Mouse (Mus musculus): ENCODE measurements around the gene Cpox.
A peak's percentile ranks its signal among the peaks of the same experiment; 100 is the strongest.

Cpox gene

GRCm38 (mm10) chr16:58668586-58668985 is 1.5 kb upstream of the Cpox start:
- DNase-seq (ENCODE audit: extremely low read depth, low read depth): no peak

GRCm38 (mm10) chr16:58669264-58669663 is 828 bp upstream of the Cpox start:
- DNase-seq (ENCODE audit: extremely low read depth, low read depth): peak; percentile 64

GRCm38 (mm10) chr16:58670643-58671042 is 551 bp downstream of the Cpox start:
- DNase-seq (ENCODE audit: extremely low read depth, low read depth): no peak

GRCm38 (mm10) chr16:58671212-58671985 is 1.3 kb downstream of the Cpox start:
- no peak for DNase-seq (ENCODE audit: extremely low read depth, low read depth)

DNA sequence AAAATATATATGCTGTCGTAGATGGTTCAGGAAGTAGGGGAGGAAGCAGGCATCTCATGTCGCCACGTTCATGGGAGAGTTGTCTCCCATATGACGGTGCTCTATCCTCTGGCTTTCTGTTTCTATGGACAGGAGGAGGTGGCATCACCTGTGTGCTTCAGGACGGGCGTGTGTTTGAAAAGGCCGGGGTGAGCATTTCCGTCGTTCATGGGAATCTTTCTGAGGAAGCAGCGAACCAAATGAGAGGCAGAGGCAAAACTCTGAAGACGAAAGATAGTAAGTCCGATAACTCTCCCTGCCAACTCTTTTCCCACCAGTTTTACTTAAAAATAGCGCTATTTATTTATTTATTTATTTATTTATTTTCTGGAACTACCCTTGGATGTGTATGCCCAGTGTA is 2.3 kb downstream of the Cpox start:
- no peak for DNase-seq (ENCODE audit: extremely low read depth, low read depth)

DNA sequence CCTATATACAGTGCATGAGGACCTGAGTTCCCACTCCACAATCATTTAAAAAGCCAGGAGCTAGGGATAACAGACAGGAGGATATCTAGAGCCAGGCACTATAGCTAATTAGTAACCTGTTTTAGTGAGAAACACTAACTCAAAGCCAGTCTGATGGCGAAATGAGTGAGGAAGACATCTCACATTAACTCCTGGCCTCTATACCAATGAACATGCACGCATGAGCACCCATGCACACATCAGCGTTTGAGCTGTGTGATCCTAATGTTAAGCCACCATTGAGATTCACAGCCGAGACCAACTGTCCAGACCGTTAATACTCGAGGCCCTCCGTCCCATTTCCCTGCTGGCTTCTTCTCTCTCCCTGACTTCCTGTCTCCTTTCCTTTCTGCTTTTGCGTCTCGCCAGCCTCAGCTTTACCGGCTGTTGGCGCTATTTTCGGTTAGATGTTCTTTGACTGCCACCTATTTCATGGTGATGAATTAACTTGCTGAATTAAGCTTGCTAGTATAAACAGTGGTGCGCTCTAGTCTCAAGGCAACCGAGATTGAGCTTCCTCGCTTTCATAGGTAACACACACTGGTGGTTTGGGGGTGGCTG is 3.8 kb downstream of the Cpox start:
- no peak for DNase-seq (ENCODE audit: extremely low read depth, low read depth)

GRCm38 (mm10) chr16:58675256-58675655 is 5.2 kb downstream of the Cpox start:
- no peak for DNase-seq (ENCODE audit: extremely low read depth, low read depth)

- DNase-seq (ENCODE audit: extremely low read depth, low read depth): no peak
Observed at GRCm38 (mm10) chr16:58676156-58676555, 6.1 kb downstream of the Cpox start.

- DNase-seq (ENCODE audit: extremely low read depth, low read depth): no peak
Observed at GRCm38 (mm10) chr16:58676633-58677032, 6.5 kb downstream of the Cpox start.

DNA sequence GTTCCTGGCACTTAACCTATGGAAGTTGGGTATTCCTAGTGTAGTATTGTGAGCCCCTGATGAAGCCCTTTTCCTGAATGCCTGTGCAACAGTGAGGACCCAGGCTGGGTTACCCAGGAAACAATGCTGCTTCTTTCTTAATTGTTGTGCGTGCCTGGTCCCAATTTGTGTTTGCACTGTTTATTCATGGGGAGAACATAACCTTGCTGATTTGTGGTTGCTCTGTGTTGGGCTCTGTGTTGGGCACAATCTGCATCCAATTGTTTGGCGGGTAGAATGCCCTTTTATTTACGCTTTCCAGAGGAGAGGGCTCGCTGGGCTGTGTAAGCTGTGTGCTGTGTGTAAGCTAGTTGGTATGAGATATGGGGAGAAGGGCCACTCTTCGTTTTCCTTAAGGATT is 7.4 kb downstream of the Cpox start:
- no peak for DNase-seq (ENCODE audit: extremely low read depth, low read depth)

DNA sequence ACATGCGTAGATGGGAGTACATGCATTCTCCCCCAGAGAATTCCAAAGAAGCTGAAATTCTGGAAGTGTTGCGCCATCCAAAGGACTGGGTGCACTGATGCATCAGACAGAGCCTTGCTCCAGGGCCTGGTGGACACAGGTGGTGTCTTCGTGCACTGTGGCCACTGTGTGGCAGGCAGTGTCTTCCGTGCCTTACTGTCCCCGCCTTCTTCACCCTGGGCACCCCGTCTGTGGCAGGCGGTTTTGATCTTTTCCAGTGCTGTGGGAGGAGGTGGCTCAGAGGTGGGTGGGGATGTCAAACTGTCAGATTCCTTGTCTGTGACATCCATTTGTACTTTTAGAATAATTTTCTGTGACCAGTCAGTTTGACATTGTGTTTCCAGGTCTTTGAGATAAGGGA is 8.6 kb downstream of the Cpox start:
- no peak for DNase-seq (ENCODE audit: extremely low read depth, low read depth)

DNA sequence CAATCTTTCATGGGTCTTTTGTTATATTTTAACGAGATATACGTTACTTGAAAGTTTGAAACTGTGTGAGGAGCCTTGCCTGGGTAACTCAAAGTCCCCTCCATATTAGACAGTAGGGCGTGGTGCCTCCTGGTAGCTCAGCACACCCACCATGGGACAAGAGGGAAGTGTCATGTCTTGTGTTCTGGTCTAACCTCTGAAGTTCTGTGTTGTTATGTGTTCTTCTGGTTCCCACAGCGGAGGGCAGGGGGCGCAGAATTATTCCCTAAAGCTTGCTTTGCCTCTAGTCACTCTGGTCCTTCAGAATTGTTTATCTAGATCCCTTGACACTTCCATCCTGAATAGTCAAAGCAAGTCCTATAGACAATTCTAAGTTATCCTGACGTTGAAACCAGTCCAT is 12.0 kb downstream of the Cpox start:
- no peak for DNase-seq (ENCODE audit: extremely low read depth, low read depth)

GRCm38 (mm10) chr16:58682870-58683269 is 12.8 kb downstream of the Cpox start:
- no peak for DNase-seq (ENCODE audit: extremely low read depth, low read depth)

DNA sequence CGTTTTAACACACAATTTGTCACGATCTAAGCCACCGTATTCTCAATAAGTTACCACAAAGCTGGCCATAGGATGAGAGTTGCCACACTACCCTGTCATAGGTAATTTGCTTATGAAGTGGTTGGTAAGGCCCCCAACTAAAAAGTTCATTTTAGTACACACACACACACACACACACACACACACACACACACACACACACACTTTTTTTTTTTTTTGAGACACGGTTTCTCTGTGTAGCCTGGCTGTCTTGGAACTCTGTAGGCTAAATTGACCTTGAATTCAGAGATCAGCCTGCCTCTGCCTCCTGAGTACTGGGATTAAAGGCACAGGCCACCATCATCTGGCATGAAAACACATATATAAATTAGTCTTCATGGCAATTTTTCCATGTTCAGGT is 13.8 kb downstream of the Cpox start:
- no peak for DNase-seq (ENCODE audit: extremely low read depth, low read depth)

DNA sequence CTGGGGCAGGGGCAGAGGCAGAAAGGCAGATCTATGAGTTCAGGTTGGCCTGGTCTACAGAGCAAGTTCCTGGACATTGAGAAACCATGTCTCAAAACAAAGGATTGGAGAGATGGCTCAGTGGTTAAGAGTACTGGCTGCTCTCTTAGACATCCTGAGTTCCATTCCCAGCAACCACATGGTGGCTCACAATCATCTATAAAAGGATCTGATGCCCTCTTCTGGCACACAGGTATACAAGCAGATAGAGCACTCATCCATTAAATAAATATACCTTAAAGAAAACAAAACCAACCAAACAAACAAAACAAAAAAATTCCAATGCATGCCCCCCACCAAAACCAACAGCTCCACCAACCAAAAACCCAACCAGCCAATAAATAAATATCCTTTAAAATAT is 14.4 kb downstream of the Cpox start:
- DNase-seq (ENCODE audit: extremely low read depth, low read depth): no peak

DNA sequence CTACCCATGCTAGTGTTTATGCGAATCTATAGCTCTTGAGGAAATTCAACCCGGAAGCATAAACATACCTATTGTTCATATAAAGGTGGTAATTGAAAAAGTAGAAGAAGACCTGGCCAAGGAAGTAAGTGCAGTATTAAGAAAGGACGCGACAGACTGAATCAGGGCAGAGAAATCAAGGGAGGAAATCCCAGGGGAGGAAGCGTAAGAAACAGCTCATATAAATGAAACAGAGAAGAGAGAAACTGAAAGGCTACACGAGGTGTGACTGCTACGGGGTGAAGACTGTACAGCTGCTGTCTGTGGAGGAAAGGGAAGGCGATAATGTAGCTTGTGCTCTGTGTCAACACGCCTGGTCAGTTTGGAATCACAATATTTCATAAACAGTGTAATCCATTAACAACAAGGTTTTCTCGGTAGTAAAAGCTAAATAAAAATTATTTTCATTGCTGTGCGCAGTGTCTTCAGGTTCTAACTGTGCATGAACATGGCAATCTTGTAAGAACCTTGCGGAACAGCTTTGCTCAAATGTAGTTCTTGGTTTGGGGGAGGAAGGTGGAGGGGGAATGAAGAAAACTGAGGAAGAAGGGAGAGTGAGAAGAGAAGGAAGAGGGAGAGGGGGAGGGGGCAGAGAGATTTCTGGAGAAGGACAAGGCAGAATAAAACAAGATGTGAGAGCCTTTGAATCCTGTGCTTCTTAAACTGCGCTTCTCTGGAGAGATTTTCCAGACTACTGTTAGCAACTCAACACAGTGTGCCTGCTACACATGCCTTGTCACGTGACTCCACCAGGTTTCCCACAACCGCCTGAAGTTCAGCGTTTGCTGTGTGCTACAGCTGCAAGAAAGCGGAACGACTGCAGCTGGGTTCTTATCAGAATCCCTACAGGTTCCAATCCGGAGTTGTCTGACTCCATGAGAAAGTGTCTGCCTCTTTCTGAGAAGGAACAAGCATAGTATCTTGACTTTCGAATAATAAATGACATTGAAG is 15.8 kb downstream of the Cpox start:
- DNase-seq (ENCODE audit: extremely low read depth, low read depth): peak; percentile 95

- no peak for DNase-seq (ENCODE audit: extremely low read depth, low read depth)
Observed at GRCm38 (mm10) chr16:58688534-58688933, 18.4 kb downstream of the Cpox start.

GRCm38 (mm10) chr16:58689555-58690169 is 19.6 kb downstream of the Cpox start:
- DNase-seq (ENCODE audit: extremely low read depth, low read depth): no peak

DNA sequence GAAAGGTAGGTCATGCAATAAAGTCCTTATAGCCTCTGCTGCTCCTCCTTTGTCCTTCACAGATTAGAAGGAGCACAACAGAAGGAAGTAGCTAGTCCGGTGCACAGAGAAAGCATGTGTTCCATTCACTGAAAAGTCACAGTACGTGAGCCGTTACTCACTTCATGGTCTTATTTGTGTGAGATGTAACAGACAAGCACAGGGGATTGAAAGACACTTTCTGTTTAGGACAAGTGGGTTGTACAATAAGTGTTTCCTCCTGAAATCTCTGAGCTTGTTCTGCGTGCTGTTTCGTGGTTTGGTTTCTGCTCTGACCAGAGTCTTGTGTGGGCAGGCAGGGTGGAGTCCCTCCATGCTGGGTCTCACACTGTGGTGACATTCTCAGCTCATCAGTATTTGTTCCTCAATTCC is 20.2 kb downstream of the Cpox start:
- no peak for DNase-seq (ENCODE audit: extremely low read depth, low read depth)

- no peak for DNase-seq (ENCODE audit: extremely low read depth, low read depth)
Observed at GRCm38 (mm10) chr16:58694091-58694490, 24.0 kb downstream of the Cpox start.

- DNase-seq (ENCODE audit: extremely low read depth, low read depth): no peak
Observed at GRCm38 (mm10) chr16:58696796-58697195, 26.7 kb downstream of the Cpox start.

GRCm38 (mm10) chr16:58697261-58697660 is 27.2 kb downstream of the Cpox start:
- no peak for DNase-seq (ENCODE audit: extremely low read depth, low read depth)

Measured in MEL-GATA-1-ER (cell line).